Mouse (Mus musculus) kidney, adult 2 months (tissue): Measurements from ENCODE around the gene Usp29.

Source experiments
- CTCF ChIP-seq: fragments of 200-500 bp; conservative IDR thresholded peaks from 2 replicates; pipeline ENCODE4 v1.5.1; 2011; ENCODE audit warnings: low read depth, mild to moderate bottlenecking, control low read depth, low read length, moderate library complexity, mixed read lengths; ENCODE audit not compliant: insufficient read depth, insufficient read length
- POLR2A ChIP-seq: fragments of 200-500 bp; IDR thresholded peaks from one replicate; pipeline ENCODE4 v1.6.1; 2011; ENCODE audit warnings: low read depth, low read length, control low read depth

GRCm38 (mm10) chr7:6814971-6815370 is 84.6 kb downstream of the Usp29 start:
- TF ChIP-seq CTCF (no peak), POLR2A (no peak)
